28 mouse cellular contexts compared by ENCODE assay signal in genomic region chrX:166762098-166762497, GRCm38 (mm10).
DNase-seq lines count a peak whose midpoint lies in the region; ATAC-seq and TF ChIP-seq lines count a peak whose summit lies in the region.
"Had no signal": no experiment of that assay in that cellular context is flagged by ENCODE, and none has a peak within 500 bp of the region (broad histone marks: within the 10 kb centered on the region; RNA-seq: fewer than 3 reads in every experiment).

No protein-coding gene starts in this region.

- H3K27me3 ChIP-seq in liver, embryonic 12.5 days (replicated peaks), result no peaks in the 10 kb centered on the region
- H3K27me3 ChIP-seq in liver, embryonic 14.5 days (ENCODE audit: control insufficient read depth, insufficient read depth, low read length), result no peaks in the 10 kb centered on the region

- H3K4me2 ChIP-seq in liver, embryonic 12.5 days, result no peak overlapping the region
- no peak overlapping the region for H3K4me2 ChIP-seq in liver, embryonic 14.5 days (ENCODE audit: low read depth)
- H3K4me2 ChIP-seq: embryonic facial prominence, embryonic 12.5 days; embryonic facial prominence, embryonic 15.5 days; heart, embryonic 13.5 days; hindbrain, embryonic 14.5 days had no signal

- no peak overlapping the region for H3K4me3 ChIP-seq in liver, embryonic 12.5 days
- H3K4me3 ChIP-seq in liver, embryonic 14.5 days (ENCODE audit: insufficient read depth in 1 of 2, low read depth in 2 of 2, low read length in 2 of 2), result no peak overlapping the region
- H3K4me3 ChIP-seq: embryonic facial prominence, embryonic 12.5 days; embryonic facial prominence, embryonic 15.5 days; heart, adult 2 months; heart, embryonic 10.5 days; heart, embryonic 13.5 days had no signal

- no peak overlapping the region for H3K9ac ChIP-seq in liver, embryonic 12.5 days
- no peak overlapping the region for H3K9ac ChIP-seq in liver, embryonic 14.5 days (replicated peaks)
- H3K9ac ChIP-seq: embryonic facial prominence, embryonic 12.5 days; embryonic facial prominence, embryonic 15.5 days; forebrain, postnatal 0 days; heart, embryonic 13.5 days; hindbrain, embryonic 14.5 days had no signal

- no peaks in the 10 kb centered on the region for H3K4me1 ChIP-seq in liver, embryonic 12.5 days
- no peaks in the 10 kb centered on the region for H3K4me1 ChIP-seq in liver, embryonic 14.5 days (replicated peaks; ENCODE audit: control insufficient read depth in 2 of 2, insufficient read depth in 2 of 2, low read length in 1 of 2)
- H3K4me1 ChIP-seq: embryonic facial prominence, embryonic 12.5 days; embryonic facial prominence, embryonic 15.5 days; heart, embryonic 10.5 days; heart, embryonic 13.5 days had no signal

- H3K27ac ChIP-seq in liver, embryonic 12.5 days, result no peak overlapping the region
- no peak overlapping the region for H3K27ac ChIP-seq in liver, embryonic 14.5 days
- H3K27ac ChIP-seq: embryonic facial prominence, embryonic 12.5 days; embryonic facial prominence, embryonic 15.5 days; heart, adult 2 months; heart, embryonic 10.5 days; heart, embryonic 13.5 days; hindbrain, embryonic 14.5 days; hindbrain, postnatal 0 days had no signal

- peak; percentile 21; the same call in 1 of the 2 replicates for TF ChIP-seq EP300 in liver, embryonic 14.5 days (IDR thresholded peaks at IDR 0.05; ENCODE audit: low read depth)

- peak; percentile 54; the same call in 1 of the 2 replicates for ATAC-seq in liver, embryonic 12.5 days
- ATAC-seq in liver, embryonic 14.5 days (ENCODE audit: insufficient read depth), result peak; percentile 62; the same call in 1 of the 2 replicates
- ATAC-seq in megakaryocyte progenitor cell, adult 5-6 weeks (replicated peaks; ENCODE audit: poor library complexity), result peak; percentile 90
- ATAC-seq: CD4-positive, CD25-positive, alpha-beta regulatory T cell, adult 4 months; forebrain, embryonic 14.5 days; forebrain, postnatal 0 days; hindbrain, postnatal 0 days had no signal

- no peak for TF ChIP-seq CTCF in liver, embryonic 14.5 days (IDR thresholded peaks at IDR 0.05; ENCODE audit: low read depth)

- WGBS in liver, embryonic 12.5 days (ENCODE audit: insufficient replicate concordance), result 48% methylated on average over 2 of the region's 2 CpGs
- 44% methylated on average over 2 of the region's 2 CpGs for WGBS in liver, embryonic 14.5 days (ENCODE audit: insufficient replicate concordance)

- no peaks in the 10 kb centered on the region for H3K9me3 ChIP-seq in liver, embryonic 12.5 days (replicated peaks)
- H3K9me3 ChIP-seq in liver, embryonic 14.5 days (ENCODE audit: control insufficient read depth, low read length), result no peaks in the 10 kb centered on the region
- H3K9me3 ChIP-seq: embryonic facial prominence, embryonic 12.5 days; embryonic facial prominence, embryonic 15.5 days; heart, embryonic 10.5 days; heart, embryonic 13.5 days had no signal

- no peaks in the 10 kb centered on the region for H3K36me3 ChIP-seq in liver, embryonic 12.5 days
- no peaks in the 10 kb centered on the region for H3K36me3 ChIP-seq in liver, embryonic 14.5 days (replicated peaks; ENCODE audit: control insufficient read depth, insufficient read depth, low read depth)
- H3K36me3 ChIP-seq: embryonic facial prominence, embryonic 12.5 days; embryonic facial prominence, embryonic 15.5 days; heart, embryonic 10.5 days; heart, embryonic 13.5 days had no signal

- DNase-seq in liver, result no peak
- DNase-seq in c-Kit-positive CD71-positive TER-119-negative erythroid progenitor cells, embryonic 14.5 days (ENCODE audit: low read depth), result peak; percentile 22
- no peak for DNase-seq in liver, embryonic 14.5 days (ENCODE audit: low read depth in 3 of 3, low spot score in 3 of 3)
- DNase-seq in frontal cortex, postnatal 25 days (ENCODE audit: low spot score in 2 of 2), result no peak
- no peak for DNase-seq in embryo, embryonic 10 days (ENCODE audit: low spot score)
- no peak for DNase-seq in ovary, adult 18-20 months (ENCODE audit: low spot score)
- DNase-seq: adrenal gland, adult 2 months; adrenal gland, postnatal 14 days; cerebellum, adult 11-12 months; cerebellum, adult 8-10 months; cerebellum, postnatal 10 days; cerebellum, postnatal 36 days; forebrain, postnatal 0 days; gastrocnemius, postnatal 10 days; gastrocnemius, postnatal 36 days; heart, adult 2 months; heart, postnatal 14 days; heart, postnatal 4 days had no signal
